Mouse (Mus musculus) layer of hippocampus, adult 9-10 months (tissue): ENCODE measurements around the gene Hbb-bh1.
"Not testable (repeated sequence)": the region's sequence is repeated elsewhere in the genome, so short reads cannot be mapped to it uniquely, and the experiment has no call there.

Experiments used
- DNase-seq: peaks from one replicate; pipeline ENCODE4 v3.0.0; 2022; ENCODE audit warnings: low spot score

The Hbb-bh1 gene

DNA sequence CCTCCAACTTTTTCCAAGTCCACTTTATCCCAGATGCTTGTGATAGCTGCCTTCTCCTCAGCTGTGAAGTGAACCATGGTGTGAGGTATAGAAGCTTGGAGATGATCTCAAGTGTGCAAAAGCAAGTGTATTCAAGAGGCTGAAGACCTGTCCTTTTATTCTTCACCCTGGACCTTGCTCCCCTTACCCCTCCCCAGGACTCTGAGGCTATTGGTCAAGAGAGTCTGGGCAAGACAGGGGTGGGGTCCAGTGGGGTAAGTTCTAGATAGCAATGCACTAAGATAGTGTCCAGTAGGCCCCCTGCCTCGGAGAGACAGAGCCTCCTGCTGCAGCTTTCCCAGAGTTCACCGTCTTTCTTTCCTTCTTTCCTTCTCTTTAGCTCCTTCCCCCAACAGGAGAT is at the start of gene Hbb-bh1:
Gene Hbb-bh1, minus strand, starts transcription at position 131 of the 400 bp plus-strand sequence.
- DNase-seq = no peak

DNA sequence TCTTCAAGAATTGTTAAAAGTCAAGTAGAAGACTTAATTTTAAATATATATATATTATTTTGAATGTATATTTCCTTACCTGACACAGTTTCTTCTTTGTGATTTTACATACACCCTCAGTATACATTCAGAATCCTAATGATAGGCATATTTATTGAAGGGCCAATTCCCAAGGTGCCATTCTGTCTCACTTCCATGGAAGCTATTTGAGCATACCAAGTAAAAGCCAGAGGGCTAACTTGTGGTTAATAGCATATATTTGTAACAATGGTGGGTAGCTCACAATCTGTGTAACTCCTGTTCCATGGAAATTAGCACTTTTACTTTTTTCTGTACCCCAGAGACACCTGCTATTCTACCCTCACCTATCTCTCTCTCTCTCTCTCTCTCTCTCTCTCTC is 43.2 kb upstream of the Hbb-bh1 start, which contains the start of gene Olfr66:
Gene Olfr66, minus strand, starts transcription at position 101 of the 400 bp plus-strand sequence.
- no peak for DNase-seq

DNA sequence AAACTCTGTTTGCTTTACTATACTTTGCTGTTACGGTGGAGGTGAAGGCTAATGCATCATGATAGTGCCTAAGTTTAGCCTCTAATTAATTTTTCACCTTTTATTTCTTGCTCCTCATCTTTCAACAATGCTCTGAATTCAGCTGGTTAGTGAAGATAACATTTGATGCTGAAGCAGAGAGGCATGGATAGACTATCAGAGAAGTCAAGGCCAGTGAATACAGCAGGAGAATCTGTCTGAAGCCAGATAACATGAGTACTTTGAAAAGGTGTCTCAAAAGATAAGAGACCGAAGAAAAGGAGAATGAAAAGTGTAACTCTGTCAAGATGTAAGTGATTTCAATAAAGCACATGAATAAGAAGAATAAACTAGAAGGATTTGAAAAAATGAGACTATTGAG is 34.1 kb upstream of the Hbb-bh1 start:
- no peak for DNase-seq

DNA sequence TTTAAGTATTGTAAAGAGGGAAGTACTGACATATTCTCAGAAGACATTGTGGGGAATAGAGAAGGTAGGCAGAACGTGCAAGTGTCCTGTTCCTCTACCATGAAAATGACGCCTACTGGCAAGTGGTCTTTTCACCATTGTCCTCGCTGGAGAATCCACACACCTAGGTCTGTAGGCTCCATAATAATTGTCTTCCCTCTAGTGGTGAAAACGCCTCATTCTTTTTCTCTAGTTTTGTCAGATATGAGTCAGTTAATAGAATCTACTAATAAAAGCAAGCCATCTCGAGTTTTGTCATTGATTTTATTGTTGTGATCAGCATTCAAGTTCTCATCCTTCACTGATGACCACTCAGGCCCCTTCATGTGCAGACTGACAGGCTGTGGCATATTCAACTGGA is 31.5 kb upstream of the Hbb-bh1 start:
- DNase-seq = no peak

DNA sequence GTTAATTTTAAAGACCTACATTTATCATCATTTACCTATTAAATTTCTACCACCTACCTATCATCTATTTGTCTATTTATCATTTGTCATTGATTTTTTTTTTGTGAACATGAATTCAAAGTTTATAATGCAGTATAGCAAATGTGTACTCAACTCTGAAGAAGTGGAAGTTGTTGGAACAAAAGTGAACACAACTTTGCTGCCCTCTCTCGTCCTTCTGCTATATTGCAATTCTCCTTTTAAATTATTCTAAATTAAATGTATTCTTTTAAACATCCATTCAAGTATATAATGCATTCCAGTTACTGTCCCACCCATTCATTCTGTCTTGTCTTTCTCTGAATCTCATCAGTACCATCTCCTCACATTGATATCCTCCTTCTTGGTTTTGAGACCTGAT is 30.1 kb upstream of the Hbb-bh1 start:
- DNase-seq = no peak

DNA sequence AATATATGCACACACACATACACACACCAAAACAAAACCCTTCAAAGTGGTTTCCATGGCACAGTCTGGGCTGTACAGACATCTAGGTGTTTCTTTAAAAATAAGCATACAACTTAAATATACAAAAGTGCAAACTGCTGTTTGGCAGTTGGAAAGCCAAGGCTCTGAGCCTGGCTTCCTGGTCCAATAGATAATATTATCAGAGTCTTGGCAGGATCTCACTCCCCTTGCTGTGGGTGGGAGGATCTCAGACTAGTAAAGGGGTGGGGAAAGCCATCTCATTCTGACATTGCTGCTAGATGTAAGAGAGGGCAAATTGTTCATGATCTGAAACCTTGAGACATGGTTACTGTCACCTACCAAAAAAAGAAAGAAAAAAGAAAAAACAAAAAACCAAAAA is 27.7 kb upstream of the Hbb-bh1 start:
- DNase-seq = no peak

DNA sequence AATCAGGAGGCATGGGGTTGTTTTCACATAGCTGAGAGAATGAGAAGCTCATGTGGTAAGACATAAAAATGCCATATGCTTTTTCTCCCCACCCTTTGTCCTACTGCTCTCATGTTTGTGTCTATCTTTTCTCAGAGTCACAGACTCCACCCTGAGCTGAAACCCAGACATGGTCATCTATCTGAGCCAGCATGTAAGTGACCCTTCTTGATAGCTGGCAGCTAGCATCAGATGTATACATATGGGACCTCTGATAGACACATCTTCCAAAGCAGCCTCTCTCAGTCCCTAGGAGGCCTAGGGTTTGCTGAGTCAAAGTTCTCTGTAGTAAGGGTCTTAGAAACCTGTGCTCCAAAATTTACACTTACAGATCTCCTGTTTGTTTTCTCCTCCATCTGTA is 22.8 kb upstream of the Hbb-bh1 start:
- DNase-seq = no peak

DNA sequence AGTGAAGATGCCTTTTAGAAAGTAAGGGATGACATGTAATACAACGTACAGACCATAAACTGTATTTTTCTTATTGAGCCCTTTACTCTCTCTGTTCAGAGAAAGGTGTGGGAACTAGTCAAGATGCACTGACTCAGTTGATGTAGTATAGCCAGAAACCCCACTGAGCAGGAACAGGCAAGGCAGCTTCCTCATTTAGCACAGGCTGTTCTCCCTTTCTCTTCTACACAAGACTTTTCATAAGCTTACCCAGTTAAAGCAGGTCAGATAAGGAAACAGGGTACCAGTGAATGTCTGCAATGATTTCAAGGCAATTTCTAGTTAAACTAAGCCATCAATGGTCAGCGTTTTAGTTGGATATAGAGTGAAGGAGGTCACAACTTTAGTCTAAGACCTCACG is 18.6 kb upstream of the Hbb-bh1 start:
- no peak for DNase-seq

DNA sequence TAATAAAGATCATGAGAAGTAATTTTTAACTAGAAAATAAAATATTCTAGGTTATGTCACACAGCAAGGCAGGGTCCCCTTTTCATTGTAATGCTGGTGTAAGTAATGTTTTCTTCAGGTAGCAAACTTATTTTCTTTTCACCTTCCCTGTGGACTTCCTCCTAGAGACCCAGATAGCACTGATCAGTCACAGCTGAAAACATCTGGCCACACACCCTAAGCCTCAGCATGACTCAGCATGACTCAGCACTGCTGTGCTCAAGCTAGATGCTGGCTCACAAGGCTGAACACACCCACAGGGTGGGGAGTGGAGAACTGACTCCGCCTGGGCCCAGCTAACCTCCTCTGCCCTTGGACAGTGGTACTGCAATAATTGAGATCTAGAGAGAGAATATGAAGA is 17.9 kb upstream of the Hbb-bh1 start:
- DNase-seq = no peak

DNA sequence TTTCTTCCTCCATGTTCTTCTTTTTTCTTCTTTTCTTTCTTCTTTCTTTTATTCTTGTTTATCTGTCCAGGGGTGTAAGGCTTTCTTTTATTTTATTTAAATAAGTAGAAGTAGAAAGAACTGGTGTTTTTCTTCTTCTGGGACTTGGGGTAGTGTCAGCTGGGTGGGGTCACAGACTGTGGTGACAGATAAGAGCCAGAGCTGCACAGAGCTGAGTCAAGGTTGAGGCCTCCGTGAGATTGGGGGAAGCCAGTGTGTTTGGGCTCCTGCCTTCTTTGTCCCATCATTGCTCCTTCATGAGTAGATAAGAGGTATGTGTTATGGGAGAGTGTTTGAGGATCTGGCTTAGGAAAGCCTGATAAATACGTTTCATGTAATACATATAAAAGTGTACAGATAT is 16.1 kb upstream of the Hbb-bh1 start:
- DNase-seq = no peak

DNA sequence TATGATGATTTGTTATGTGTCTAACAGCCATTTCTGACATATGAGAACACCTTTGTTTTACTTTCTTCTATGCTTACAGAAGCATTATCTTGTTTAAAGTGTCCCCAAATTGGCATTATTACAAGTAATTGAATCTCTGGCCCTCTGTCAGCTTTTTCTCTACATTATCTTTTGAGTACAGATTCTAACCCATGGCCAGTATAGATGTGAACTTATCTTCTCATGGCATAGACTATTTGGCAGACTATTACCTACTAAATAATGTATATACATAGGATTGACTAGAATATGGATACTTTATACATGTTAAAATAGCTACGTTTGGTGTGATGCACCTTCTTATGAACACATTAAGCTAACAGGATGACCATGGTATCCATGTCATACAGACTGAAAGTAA is 11.7 kb upstream of the Hbb-bh1 start:
- DNase-seq = no peak

DNA sequence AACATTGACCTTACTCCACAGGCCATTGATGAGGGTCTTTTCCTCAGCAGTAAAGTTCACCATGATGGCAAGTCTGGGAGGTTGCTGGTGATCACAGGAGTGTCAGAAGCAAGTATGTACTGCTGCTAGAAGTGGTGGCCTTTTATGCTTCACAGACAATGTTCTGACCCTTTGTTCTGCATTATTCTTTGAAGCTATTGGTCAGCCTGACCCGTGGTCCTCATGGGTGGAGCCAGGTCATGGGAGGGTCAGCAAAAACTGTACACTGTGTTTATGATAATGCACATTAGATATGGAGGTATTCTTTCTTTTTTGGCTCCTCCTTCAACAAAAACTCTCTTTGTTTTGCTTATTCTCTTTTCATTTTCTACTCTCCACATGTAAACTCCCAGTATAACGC is 10.1 kb upstream of the Hbb-bh1 start, which contains the start of gene Hbb-y:
Gene Hbb-y, minus strand, starts transcription at position 127 of the 400 bp plus-strand sequence.
- DNase-seq = no peak

DNA sequence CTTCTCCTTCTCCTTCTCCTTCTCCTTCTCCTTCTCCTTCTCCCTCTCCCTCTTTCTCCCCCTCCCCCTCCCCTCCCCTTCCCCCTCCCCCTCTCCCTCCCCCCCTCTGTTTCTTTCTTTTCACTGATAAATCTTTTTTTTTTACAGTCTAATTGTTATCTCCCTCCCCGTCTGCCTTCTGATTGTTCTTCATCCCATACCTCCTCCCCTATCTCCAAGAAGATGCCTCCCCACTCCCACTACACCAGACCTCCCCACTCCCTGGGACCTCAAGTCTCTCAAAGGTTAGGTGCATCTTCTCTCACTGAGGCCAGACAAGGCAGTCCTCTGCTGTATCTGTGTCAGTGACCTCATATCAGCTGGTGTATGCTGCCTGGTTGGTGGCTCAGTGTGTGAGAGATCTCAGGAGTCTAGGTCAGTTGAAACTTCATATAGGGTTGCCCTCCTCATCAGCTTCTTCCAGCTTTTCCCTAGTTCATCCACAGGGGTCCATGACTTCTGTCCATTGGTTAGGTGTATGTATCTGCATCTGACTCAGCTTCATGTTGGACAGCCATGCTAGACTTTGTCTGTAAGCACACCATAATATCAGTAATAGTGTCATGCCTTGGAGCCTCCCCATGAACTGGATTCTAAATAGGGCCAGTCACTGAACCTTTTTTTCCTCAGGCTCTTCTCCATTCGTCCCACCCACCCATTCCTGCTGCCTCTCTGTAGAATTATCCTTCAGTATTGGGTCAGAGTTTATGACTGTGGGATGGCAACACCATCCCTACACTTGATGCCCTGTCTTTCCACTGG is 1.8 kb upstream of the Hbb-bh1 start:
- DNase-seq = no peak

DNA sequence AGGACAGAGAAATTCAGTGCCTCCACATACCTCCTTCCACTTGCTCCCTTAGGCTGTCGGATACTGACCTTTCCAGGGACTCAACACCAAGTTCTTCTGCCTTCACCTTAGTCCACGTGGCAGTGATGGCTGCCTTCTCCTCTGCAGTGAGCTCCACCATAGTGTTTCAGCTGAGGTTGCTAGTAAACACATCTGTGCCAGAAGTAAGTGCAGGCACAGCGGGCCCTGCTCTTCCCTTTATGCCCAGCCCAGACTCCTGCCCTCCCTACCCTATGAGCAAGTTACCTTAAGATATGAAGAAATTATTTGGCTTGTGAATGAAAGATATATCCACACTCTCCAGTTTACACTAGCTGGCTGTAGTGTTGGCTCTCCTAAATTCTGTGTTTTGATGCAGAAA is 2.7 kb downstream of the Hbb-bh1 start, which contains the start of gene Hbb-bh2:
Gene Hbb-bh2, minus strand, starts transcription at position 253 of the 400 bp plus-strand sequence.
- DNase-seq = no peak

DNA sequence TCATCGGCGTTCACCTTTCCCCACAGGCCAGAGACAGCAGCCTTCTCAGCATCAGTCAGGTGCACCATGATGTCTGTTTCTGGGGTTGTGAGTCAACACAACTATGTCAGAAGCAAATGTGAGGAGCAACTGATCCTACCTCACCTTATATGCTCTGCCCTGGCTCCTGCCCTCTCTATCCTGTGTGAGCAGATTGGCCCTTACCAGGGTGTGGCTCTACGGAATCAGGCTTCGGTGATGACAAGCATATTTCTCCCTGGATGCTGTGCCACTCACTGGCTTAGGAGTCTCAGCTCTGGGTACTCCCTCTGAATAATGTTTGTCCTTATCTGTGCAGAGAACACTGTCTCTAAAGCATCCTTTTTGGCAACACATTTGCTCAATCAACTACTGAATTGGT is 15.2 kb downstream of the Hbb-bh1 start, which contains the start of gene Hbb-bs:
Gene Hbb-bs, minus strand, starts transcription at position 289 of the 400 bp plus-strand sequence.
- DNase-seq = no peak

DNA sequence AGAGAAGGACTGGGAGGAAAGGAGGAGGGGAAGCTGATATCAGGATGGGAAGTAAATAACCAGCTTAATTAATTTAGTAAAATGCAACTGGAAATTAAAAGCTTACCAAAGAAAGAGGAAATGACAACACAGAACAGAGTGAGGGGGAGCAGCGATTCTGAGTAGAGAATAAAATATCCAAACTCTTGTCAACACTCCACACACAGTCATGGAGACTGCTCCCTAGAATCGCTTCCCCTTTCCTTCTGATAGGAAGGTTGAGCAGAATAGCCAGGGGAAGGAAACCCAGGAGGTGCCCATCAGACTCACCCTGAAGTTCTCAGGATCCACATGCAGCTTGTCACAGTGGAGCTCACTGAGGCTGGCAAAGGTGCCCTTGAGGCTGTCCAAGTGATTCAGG is 15.8 kb downstream of the Hbb-bh1 start:
- not testable (repeated sequence) for DNase-seq

DNA sequence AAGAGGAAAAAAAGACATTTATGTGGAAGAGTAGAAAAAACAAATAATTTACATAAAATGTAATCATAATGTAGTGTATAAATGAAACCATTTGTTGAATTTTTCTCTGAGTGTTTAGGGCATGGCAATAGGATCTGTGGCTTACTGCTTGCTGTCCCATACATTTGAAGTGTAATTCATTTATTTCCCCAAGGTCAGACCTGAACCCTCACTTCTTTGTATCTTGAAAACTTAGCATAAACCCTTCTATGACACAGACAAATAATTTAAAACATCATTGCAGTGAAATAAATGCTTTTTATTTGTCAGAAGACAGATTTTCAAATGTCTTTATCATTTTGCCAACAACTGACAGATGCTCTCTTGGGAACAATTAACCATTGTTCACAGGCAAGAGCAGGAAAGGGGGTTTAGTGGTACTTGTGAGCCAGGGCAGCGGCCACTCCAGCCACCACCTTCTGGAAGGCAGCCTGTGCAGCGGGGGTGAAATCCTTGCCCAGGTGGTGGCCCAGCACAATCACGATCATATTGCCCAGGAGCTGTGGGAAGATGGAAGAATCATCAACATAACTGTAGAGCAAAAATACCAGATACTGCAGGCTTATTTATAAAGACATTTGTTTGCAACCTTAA is 16.6 kb downstream of the Hbb-bh1 start:
- no peak for DNase-seq

DNA sequence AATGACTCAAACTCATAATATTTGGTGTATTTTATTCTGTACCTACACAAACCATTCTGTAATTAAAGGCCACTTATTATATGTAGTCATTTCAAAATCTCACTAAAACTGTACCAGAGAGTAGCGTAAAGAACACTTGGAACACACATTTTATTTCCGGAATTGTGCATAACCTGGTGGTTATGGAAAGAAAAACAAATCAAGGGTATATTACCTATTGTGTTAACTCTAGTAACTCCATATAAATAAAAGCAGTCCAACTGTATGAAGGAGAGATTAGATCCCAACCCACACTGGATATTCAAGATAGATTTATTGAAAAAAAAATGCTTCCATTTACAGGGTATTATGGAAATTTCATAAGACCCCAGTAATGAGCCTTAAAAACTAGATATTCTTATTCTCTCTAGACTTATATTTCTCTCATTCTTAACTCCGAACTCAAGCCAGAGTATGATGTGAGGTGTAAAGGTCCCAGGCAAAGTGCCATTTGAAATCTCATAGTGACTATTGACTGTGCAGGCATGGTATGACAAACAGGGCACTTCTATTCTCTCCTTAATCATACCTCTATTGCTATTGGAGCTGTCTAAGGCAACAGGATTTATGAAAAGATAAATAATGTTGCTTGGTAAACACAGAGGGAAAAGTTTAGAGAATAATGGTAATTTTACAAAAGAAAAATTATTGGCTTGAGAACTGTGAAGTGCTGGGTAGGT is 17.3 kb downstream of the Hbb-bh1 start:
- DNase-seq = no peak

DNA sequence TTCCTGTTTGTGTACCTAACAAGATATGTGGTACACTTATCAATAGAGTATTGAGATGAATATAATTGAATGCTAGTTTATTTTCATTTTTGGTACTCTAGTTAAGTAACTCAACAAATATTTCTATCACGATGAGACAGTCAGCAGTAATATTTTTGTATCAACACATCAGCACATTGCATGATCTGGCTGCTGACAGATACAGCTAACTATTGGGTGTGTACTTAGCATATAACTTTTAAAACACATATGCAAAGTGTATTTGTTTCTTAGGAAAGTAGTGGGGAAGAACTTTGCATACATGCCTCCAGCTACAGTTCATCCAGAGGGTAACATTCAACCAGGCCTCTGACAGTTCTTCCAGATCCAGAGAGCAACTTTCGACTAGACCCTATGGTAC is 18.4 kb downstream of the Hbb-bh1 start:
- DNase-seq = no peak

DNA sequence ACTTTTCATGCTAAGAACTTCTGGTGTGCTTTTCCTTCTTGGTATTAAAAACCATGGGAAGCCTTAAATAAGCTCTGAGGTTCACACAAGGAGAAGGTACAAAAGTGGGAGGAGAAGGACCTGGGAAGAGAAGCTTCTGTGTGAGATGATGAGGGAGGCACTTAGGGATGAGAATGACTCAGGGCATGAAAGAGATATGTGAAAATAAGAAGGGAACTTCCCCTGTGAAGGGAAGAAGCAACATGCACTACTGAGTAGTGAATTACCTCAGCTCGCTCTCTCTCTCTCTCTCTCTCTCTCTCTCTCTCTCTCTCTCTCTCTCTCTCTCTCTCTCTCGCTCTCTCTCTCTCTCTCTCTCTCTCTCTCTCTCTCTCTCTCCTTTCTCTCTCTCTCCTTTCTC is 27.9 kb downstream of the Hbb-bh1 start:
- not testable (repeated sequence) for DNase-seq

DNA sequence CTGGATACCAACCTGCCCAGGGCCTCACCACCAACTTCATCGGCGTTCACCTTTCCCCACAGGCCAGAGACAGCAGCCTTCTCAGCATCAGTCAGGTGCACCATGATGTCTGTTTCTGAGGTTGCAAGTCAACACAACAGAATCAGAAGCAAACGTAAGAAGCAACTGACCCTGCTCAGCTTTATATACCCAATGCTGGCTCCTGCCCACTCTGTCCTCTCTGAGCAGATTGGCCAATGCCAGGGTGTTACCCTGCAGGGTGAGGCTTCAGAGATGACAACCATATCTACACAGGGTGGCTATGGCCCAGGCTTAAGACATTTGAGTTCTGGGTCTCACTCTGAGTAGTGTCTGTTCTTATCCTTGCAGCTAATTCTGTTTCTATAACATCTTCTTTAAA is 29.2 kb downstream of the Hbb-bh1 start, which contains the start of gene Hbb-bt:
Gene Hbb-bt, minus strand, starts transcription at position 231 of the 400 bp plus-strand sequence.
- no peak for DNase-seq

DNA sequence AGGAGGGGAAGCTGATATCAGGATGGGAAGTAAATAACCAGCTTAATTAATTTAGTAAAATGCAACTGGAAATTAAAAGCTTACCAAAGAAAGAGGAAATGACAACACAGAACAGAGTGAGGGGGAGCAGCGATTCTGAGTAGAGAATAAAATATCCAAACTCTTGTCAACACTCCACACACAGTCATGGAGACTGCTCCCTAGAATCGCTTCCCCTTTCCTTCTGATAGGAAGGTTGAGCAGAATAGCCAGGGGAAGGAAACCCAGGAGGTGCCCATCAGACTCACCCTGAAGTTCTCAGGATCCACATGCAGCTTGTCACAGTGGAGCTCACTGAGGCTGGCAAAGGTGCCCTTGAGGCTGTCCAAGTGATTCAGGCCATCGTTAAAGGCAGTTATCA is 29.8 kb downstream of the Hbb-bh1 start:
- not testable (repeated sequence) for DNase-seq

DNA sequence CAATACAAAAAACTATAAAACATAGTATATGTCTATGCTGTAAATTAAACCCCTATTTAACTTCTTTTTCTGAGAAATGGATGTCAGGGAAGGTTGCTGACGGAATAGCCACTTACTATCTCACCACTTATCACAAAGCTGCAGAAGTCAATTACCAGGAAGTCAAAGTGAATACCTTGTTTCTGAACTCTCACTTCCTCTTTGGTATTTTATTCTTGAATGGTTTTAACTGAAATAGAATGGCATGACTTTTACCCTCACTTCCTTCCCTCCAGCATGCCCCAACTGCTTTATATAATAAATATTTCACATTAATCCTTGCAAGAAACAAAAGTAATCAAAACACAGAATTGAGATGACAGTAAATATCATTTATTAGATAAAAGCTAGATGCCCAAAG is 30.8 kb downstream of the Hbb-bh1 start:
- no peak for DNase-seq
